Mouse (Mus musculus) CH12.LX (cell line): ENCODE results near the gene Kif26b. TPM values are rescaled to one million over a fixed set of nuclear protein-coding genes. Genes with fewer than 3 reads are reported as not detected.

Experiments used
- DNase-seq: peaks from one replicate; pipeline ENCODE4 v3.0.0-alpha.2; 2013; ENCODE audit errors: extremely low read depth
- H3K27ac ChIP-seq: 2 replicates; pipeline ENCODE4 v1.5.1; 2012; ENCODE audit warnings: low read depth, mild to moderate bottlenecking, control low read depth, moderate library complexity; ENCODE audit not compliant: insufficient read depth
- H3K27me3 ChIP-seq: replicated peaks from 2 replicates; pipeline ENCODE3; 2012; ENCODE audit warnings: inconsistent platforms
- H3K36me3 ChIP-seq, 2 experiments: replicated peaks in 1 of 2; 2 replicates each; pipeline versions ENCODE3 to v1.6.1; 2012; ENCODE audit warnings: inconsistent platforms in 1 of 2, low read length in 1 of 2, mild to moderate bottlenecking in 1 of 2, mixed read lengths in 1 of 2, moderate library complexity in 1 of 2; ENCODE audit not compliant: control insufficient read depth in 1 of 2, insufficient read depth in 1 of 2
- H3K4me1 ChIP-seq, 2 experiments: 2 replicates each; pipeline ENCODE4 v1.6.1; 2012; ENCODE audit warnings: inconsistent platforms in 1 of 2, moderate library complexity in 1 of 2; ENCODE audit not compliant: insufficient read depth in 2 of 2, control insufficient read depth in 1 of 2
- H3K4me2 ChIP-seq: 2 replicates; pipeline ENCODE4 v1.6.1; 2012; ENCODE audit warnings: low read depth, mild to moderate bottlenecking, control low read depth; ENCODE audit not compliant: poor library complexity, insufficient read depth, severe bottlenecking
- H3K4me3 ChIP-seq, 3 experiments: fragments of 150-350 bp in 1 of 3; sonication (generic) in 1 of 3; replicated peaks in 1 of 3; 2 replicates each; pipeline versions ENCODE3 to v1.5.1; 2011 to 2012; ENCODE audit warnings: low read depth in 2 of 3, low read length in 2 of 3, mild to moderate bottlenecking in 2 of 3, moderate library complexity in 2 of 3, control low read depth in 1 of 3, improper control_type of control experiment in 1 of 3, inconsistent platforms in 1 of 3, mixed read lengths in 1 of 3; ENCODE audit not compliant: poor library complexity in 1 of 3
- H3K79me2 ChIP-seq: replicated peaks from 2 replicates; pipeline ENCODE4 v1.6.1; 2012; ENCODE audit warnings: mild to moderate bottlenecking, moderate library complexity; ENCODE audit not compliant: control insufficient read depth, poor library complexity, insufficient read depth, severe bottlenecking; ENCODE audit errors: extremely low read depth
- H3K9ac ChIP-seq: 2 replicates; pipeline ENCODE4 v1.6.1; 2012; ENCODE audit warnings: low read depth, mild to moderate bottlenecking, control low read depth, moderate library complexity; ENCODE audit not compliant: insufficient read depth
- H3K9me3 ChIP-seq: replicated peaks from 2 replicates; pipeline ENCODE3; 2012; ENCODE audit warnings: low read length, inconsistent platforms, mixed read lengths
- BHLHE40 ChIP-seq: IDR thresholded peaks from 2 replicates; pipeline ENCODE4 v1.6.1; 2011; ENCODE audit warnings: mild to moderate bottlenecking, low read depth, low read length, improper control_type of control experiment
- CHD1 ChIP-seq: IDR thresholded peaks from 2 replicates; pipeline ENCODE4 v1.6.1; 2012; ENCODE audit warnings: low read depth, low read length, improper control_type of control experiment, inconsistent platforms
- CTCF ChIP-seq, 2 experiments: IDR thresholded peaks in 1 of 2; conservative IDR thresholded peaks in 1 of 2; 2 replicates each; pipeline ENCODE4 v1.5.1; 2011 to 2012; ENCODE audit warnings: low read depth in 2 of 2, low read length in 2 of 2, improper control_type of control experiment in 1 of 2, inconsistent platforms in 1 of 2, mild to moderate bottlenecking in 1 of 2, moderate library complexity in 1 of 2
- E2F4 ChIP-seq: IDR thresholded peaks from 2 replicates; pipeline ENCODE4 v1.6.1; 2011; ENCODE audit warnings: low read depth, low read length, improper control_type of control experiment; ENCODE audit not compliant: insufficient replicate concordance
- EP300 ChIP-seq: IDR thresholded peaks from 2 replicates; pipeline ENCODE4 v1.6.1; 2011; ENCODE audit warnings: low read length, improper control_type of control experiment
- GABPA ChIP-seq: IDR thresholded peaks from 2 replicates; pipeline ENCODE4 v1.6.1; 2012; ENCODE audit warnings: low read depth, low read length, improper control_type of control experiment, inconsistent platforms; ENCODE audit not compliant: insufficient replicate concordance
- HCFC1 ChIP-seq: IDR thresholded peaks from 2 replicates; pipeline ENCODE4 v1.6.1; 2012; ENCODE audit warnings: low read depth, mild to moderate bottlenecking, inconsistent platforms, low read length, improper control_type of control experiment
- IRF4 ChIP-seq: IDR thresholded peaks from 2 replicates; pipeline ENCODE4 v1.6.1; 2014; ENCODE audit warnings: low read depth, mild to moderate bottlenecking, inconsistent platforms, low read length, improper control_type of control experiment
- MAFK ChIP-seq: IDR thresholded peaks from 2 replicates; pipeline ENCODE4 v1.6.1; 2011; ENCODE audit warnings: low read length, improper control_type of control experiment; ENCODE audit not compliant: insufficient replicate concordance
- MEF2A ChIP-seq: IDR thresholded peaks from 2 replicates; pipeline ENCODE4 v1.6.1; 2014; ENCODE audit warnings: low read depth, mild to moderate bottlenecking, inconsistent platforms, low read length, improper control_type of control experiment, borderline replicate concordance
- MXI1 ChIP-seq: IDR thresholded peaks from 2 replicates; pipeline ENCODE4 v1.6.1; 2011; ENCODE audit warnings: mild to moderate bottlenecking, low read depth, low read length, improper control_type of control experiment
- NELFE ChIP-seq: IDR thresholded peaks from 2 replicates; pipeline ENCODE4 v1.6.1; 2011; ENCODE audit warnings: low read depth, low read length, improper control_type of control experiment
- NRF1 ChIP-seq: IDR thresholded peaks from 2 replicates; pipeline ENCODE4 v1.6.1; 2014; ENCODE audit warnings: low read depth, mild to moderate bottlenecking, inconsistent platforms, low read length, improper control_type of control experiment, moderate library complexity
- POLR2A ChIP-seq: IDR thresholded peaks from 2 replicates; pipeline ENCODE4 v1.6.1; 2011; ENCODE audit warnings: low read depth, mild to moderate bottlenecking, improper control_type of control experiment, low read length
- POLR2AphosphoS2 ChIP-seq: IDR thresholded peaks from 2 replicates; pipeline ENCODE4 v1.6.1; 2011; ENCODE audit warnings: low read depth, low read length, improper control_type of control experiment
- RCOR1 ChIP-seq: conservative IDR thresholded peaks from 2 replicates; pipeline ENCODE4 v1.6.1; 2012; ENCODE audit warnings: low read depth, mild to moderate bottlenecking, inconsistent platforms, low read length, improper control_type of control experiment
- TBP ChIP-seq: conservative IDR thresholded peaks from 2 replicates; pipeline ENCODE4 v1.6.1; 2011; ENCODE audit warnings: low read depth, low read length, improper control_type of control experiment
- TCF12 ChIP-seq: IDR thresholded peaks from 2 replicates; pipeline ENCODE4 v1.6.1; 2014; ENCODE audit warnings: low read depth, mild to moderate bottlenecking, inconsistent platforms, low read length, improper control_type of control experiment
- USF2 ChIP-seq: conservative IDR thresholded peaks from 2 replicates; pipeline ENCODE4 v1.6.1; 2011; ENCODE audit warnings: low read depth, low read length, improper control_type of control experiment
- ZC3H11A ChIP-seq: IDR thresholded peaks from 2 replicates; pipeline ENCODE4 v1.6.1; 2012; ENCODE audit warnings: low read depth, mild to moderate bottlenecking, inconsistent platforms, low read length, improper control_type of control experiment
- ZKSCAN1 ChIP-seq: IDR thresholded peaks from 2 replicates; pipeline ENCODE4 v1.6.1; 2012; ENCODE audit warnings: low read depth, inconsistent platforms, low read length, improper control_type of control experiment, borderline replicate concordance
- dilution Hi-C: fragments of 300-500 bp; cut with MboI; formaldehyde crosslinking; loops from 2 replicates; pipeline ENCODE4 v1.14.3; 2020; ENCODE audit warnings: low sequenced_read_pairs; ENCODE audit not compliant: extremely low pct_unique_long_range_greater_than_20kb, extremely low pct_ligation_motif_present
- in situ Hi-C: fragments of 300-500 bp; cut with MboI; formaldehyde crosslinking; loops from 3 replicates; pipeline ENCODE4 v1.14.3; 2019; ENCODE audit warnings: low sequenced_read_pairs, low pct_ligation_motif_present, low pct_unique_long_range_greater_than_20kb, mixed read lengths
- polyA plus RNA-seq: library from polyadenylated mRNA; unstranded; fragments of >175 nt; gene quantifications from 2 replicates; pipeline ENCODE4 v1.2.1, GENCODE M21; 2012; ENCODE audit warnings: low read depth; ENCODE audit not compliant: insufficient read length
- total RNA-seq, 2 experiments: library from RNA; depleted of rRNA; stranded (reverse); fragments of 300-350 nt in 1 of 2; fragments of >200 nt in 1 of 2; gene quantifications; 2 replicates each; pipeline ENCODE4 v1.2.3; 2012 to 2014

The Kif26b gene
- total and polyA plus RNA-seq, 3 experiments = 0.09 TPM; not detected in 2

- Histone ChIP-seq H3K4me1 (no peaks in the 10 kb centered on the region), H3K9ac (no peak overlapping the region), H3K79me2 (no peaks in the 10 kb centered on the region), H3K27ac (no peak overlapping the region), H3K4me3 (no peak overlapping the region), H3K36me3 (no peaks in the 10 kb centered on the region), H3K27me3 (no peaks in the 10 kb centered on the region), H3K9me3 (peaks cover under 1% of the 10 kb centered on the region), H3K4me2 (no peak overlapping the region)
- in situ Hi-C loops (no loop called here), dilution Hi-C loops (no loop called here)
- TF ChIP-seq CTCF (conservative IDR thresholded peaks at IDR 0.05 in 1 of 2, IDR thresholded peaks at IDR 0.05 in 1 of 2; ENCODE audit: low read depth in 2 of 2, low read length in 2 of 2) (no peak), NELFE (no peak), USF2 (no peak)
- DNase-seq = no peak
Observed at GRCm38 (mm10) chr1:178714209-178714608, 185.3 kb downstream of the Kif26b start.

GRCm38 (mm10) chr1:178716411-178716810 lies 187.5 kb downstream of the Kif26b start:
- Histone ChIP-seq H3K36me3 (no peaks in the 10 kb centered on the region), H3K4me1 (no peaks in the 10 kb centered on the region), H3K27me3 (no peaks in the 10 kb centered on the region), H3K27ac (no peak overlapping the region), H3K79me2 (no peaks in the 10 kb centered on the region), H3K9ac (no peak overlapping the region), H3K4me3 (no peak overlapping the region), H3K9me3 (peaks cover 4% of the 10 kb centered on the region), H3K4me2 (no peak overlapping the region)
- in situ Hi-C loops = no loop called here
- no peak for TF ChIP-seq CTCF (conservative IDR thresholded peaks at IDR 0.05 in 1 of 2, IDR thresholded peaks at IDR 0.05 in 1 of 2; ENCODE audit: low read depth in 2 of 2, low read length in 2 of 2)
- no peak for TF ChIP-seq NRF1
- TF ChIP-seq RCOR1 = no peak
- TF ChIP-seq POLR2A = no peak
- no peak for TF ChIP-seq MAFK
- no peak for TF ChIP-seq IRF4
- no peak for TF ChIP-seq EP300
- TF ChIP-seq ZKSCAN1 = no peak
- TF ChIP-seq TCF12 = no peak
- TF ChIP-seq MXI1 = no peak
- no peak for TF ChIP-seq POLR2AphosphoS2
- TF ChIP-seq TBP = no peak
- TF ChIP-seq HCFC1 = no peak
- no peak for TF ChIP-seq NELFE
- TF ChIP-seq BHLHE40 = no peak
- TF ChIP-seq GABPA = no peak
- TF ChIP-seq CHD1 = no peak
- TF ChIP-seq ZC3H11A = no peak
- no peak for TF ChIP-seq MEF2A
- TF ChIP-seq E2F4 = no peak
- dilution Hi-C loops = no loop called here
- no peak for DNase-seq
